Comparison of ENCODE assay signal across 10 mouse cellular contexts in the genomic region with DNA sequence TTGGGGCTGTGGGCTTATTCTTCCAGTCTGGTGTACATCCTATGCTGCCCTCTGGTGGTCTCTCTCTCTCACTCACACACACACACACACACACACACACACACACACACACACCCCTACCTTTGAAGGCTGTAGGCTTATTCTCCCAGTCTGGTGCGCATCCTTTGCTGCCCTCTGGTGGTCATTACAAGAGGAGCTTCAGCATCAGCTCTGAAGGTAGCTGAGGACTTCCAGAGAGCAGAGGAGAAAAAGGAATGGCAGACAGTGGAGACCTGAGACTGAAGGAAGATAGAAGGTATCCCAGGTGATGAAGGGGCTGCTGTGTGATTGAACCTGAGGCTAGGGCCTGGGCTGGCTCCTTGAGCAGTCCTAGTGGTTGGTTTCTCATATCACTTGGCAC. TPM values are rescaled to one million over a fixed set of nuclear protein-coding genes. Genes with fewer than 3 reads are reported as not detected.
DNase-seq lines count a peak whose midpoint lies in the region; ATAC-seq and TF ChIP-seq lines count a peak whose summit lies in the region.
"Had no signal": no experiment of that assay in that cellular context is flagged by ENCODE, and none has a peak within 500 bp of the region (broad histone marks: within the 10 kb centered on the region; RNA-seq: fewer than 3 reads in every experiment).

No protein-coding gene starts in this region.

- H3K36me3 ChIP-seq in liver, embryonic 14.5 days (replicated peaks; ENCODE audit: control insufficient read depth, insufficient read depth, low read depth), result peaks cover 6% of the 10 kb centered on the region
- H3K36me3 ChIP-seq in splenic B cell, adult 2 months (ENCODE audit: control insufficient read depth, insufficient read depth, low read length, poor library complexity, severe bottlenecking), result peaks cover under 1% of the 10 kb centered on the region; the same call in 1 of the 2 replicates

- no peak for TF ChIP-seq POLR2A in bone marrow, adult 2 months (IDR thresholded peaks at IDR 0.05; ENCODE audit: borderline replicate concordance, control insufficient read depth, low read depth, low read length)

- peak; percentile 50 to 78 for DNase-seq in adrenal gland, postnatal 36 days
- DNase-seq in adrenal gland, adult 8-10 months, result no peak
- DNase-seq in left cerebral cortex, postnatal 10 days (ENCODE audit: extremely low spot score in 1 of 2, low spot score in 2 of 2), result peak; percentile 55 to 76
- no peak for DNase-seq in left cerebral cortex, adult 8-10 months (ENCODE audit: low spot score in 2 of 2)
- DNase-seq in forelimb bud, embryonic 11.5 days (ENCODE audit: low read depth, low spot score), result peak; percentile 52
- DNase-seq in liver, embryonic 14.5 days (ENCODE audit: low read depth in 3 of 3, low spot score in 3 of 3), result peak; percentile 74 to 80 (median 74)
- peak; percentile 66 for DNase-seq in splenic B cell, adult 2 months (ENCODE audit: low read depth, low spot score)

- TF ChIP-seq CTCF in bone marrow, adult 2 months (IDR thresholded peaks at IDR 0.05; ENCODE audit: control insufficient read depth, insufficient read depth, low read length), result peak; percentile 84
- peak; percentile 99 for TF ChIP-seq CTCF in liver, embryonic 14.5 days (IDR thresholded peaks at IDR 0.05; ENCODE audit: low read depth)

- H3K27me3 ChIP-seq in liver, embryonic 14.5 days (ENCODE audit: control insufficient read depth, insufficient read depth, low read length), result no peaks in the 10 kb centered on the region
- H3K27me3 ChIP-seq in splenic B cell, adult 2 months (ENCODE audit: control insufficient read depth, insufficient read depth, low read length, poor library complexity, severe bottlenecking), result no peaks in the 10 kb centered on the region
- H3K27me3 ChIP-seq: Patski had no signal

- H3K4me1 ChIP-seq in bone marrow, adult 2 months (ENCODE audit: control insufficient read depth, insufficient read depth, low read length), result no peaks in the 10 kb centered on the region; the same call in 1 of the 2 replicates
- peaks cover 40 to 43% of the 10 kb centered on the region in 2 experiments for H3K4me1 ChIP-seq in liver, embryonic 14.5 days (replicated peaks; ENCODE audit: control insufficient read depth in 2 of 2, insufficient read depth in 2 of 2, low read length in 1 of 2)

- peak overlapping the region; percentile 44 for H3K4me3 ChIP-seq in bone marrow, adult 2 months (replicated peaks; ENCODE audit: control insufficient read depth, low read depth, low read length)
- peak overlapping the region; percentile 23 to 46 for H3K4me3 ChIP-seq in liver, embryonic 14.5 days (ENCODE audit: insufficient read depth in 1 of 2, low read depth in 2 of 2, low read length in 2 of 2)
- H3K4me3 ChIP-seq: myocyte had no signal

- no peaks in the 10 kb centered on the region for H3K9me3 ChIP-seq in liver, embryonic 14.5 days (ENCODE audit: control insufficient read depth, low read length)

- TF ChIP-seq EP300 in liver, embryonic 14.5 days (IDR thresholded peaks at IDR 0.05; ENCODE audit: low read depth), result no peak

- peak overlapping the region; percentile 47 for H3K9ac ChIP-seq in liver, embryonic 14.5 days (replicated peaks)

- ATAC-seq in liver, embryonic 14.5 days (ENCODE audit: insufficient read depth), result peak; percentile 67
- ATAC-seq: Patski had no signal

- intact Hi-C loops in left cerebral cortex, postnatal 10 days (cut with DNase I), result no loop called here

- peak overlapping the region; percentile 84 for H3K27ac ChIP-seq in bone marrow, adult 2 months (ENCODE audit: control insufficient read depth, insufficient read depth, low read depth, low read length, poor library complexity)
- H3K27ac ChIP-seq in liver, embryonic 14.5 days, result peak overlapping the region; percentile 98

- WGBS in bone marrow, adult 2 months, result 61% methylated on average over 1 of the region's 1 CpGs
- 55% methylated on average over 1 of the region's 1 CpGs for WGBS in liver, embryonic 14.5 days (ENCODE audit: insufficient replicate concordance)

- H3K4me2 ChIP-seq in liver, embryonic 14.5 days (ENCODE audit: low read depth), result peak overlapping the region; percentile 59

RNA-seq across cellular contexts. Expression of a gene that starts 14.1 kb away (rescaled TPM):
- 100 to 1,000 TPM; 104 TPM for total RNA-seq in adrenal gland, postnatal 36 days (2021)
- 100 to 1,000 TPM; 122 to 168 (median 148) TPM for total RNA-seq in adrenal gland, adult 8-10 months (2022)
- total RNA-seq in left cerebral cortex, postnatal 10 days (2021), result 10 to 100 TPM; 34.2 to 34.9 TPM
- 10 to 100 TPM; 43.9 to 53.4 (median 47.6) TPM for total RNA-seq in left cerebral cortex, adult 8-10 months (2022)
- polyA plus RNA-seq in bone marrow, adult 2 months (2011; ENCODE audit: insufficient read depth, insufficient read length, low replicate concordance, missing spikeins), result 45.8 and 74.0 TPM in 2 replicates
- polyA plus RNA-seq in liver, embryonic 14.5 days (2012; rRNA removed), result 52.2 and 61.5 TPM in 2 replicates
- 25.6 and 32.9 TPM in 2 replicates for polyA plus RNA-seq in liver, embryonic 14.5 days (2014; fragmentation: Nextera tagmentation; extraction: Ambion mirVana)

RNA-seq across cellular contexts. Expression of a gene that starts 17.6 kb away (rescaled TPM):
- 10 to 100 TPM; 28.9 to 40.1 TPM for total RNA-seq in adrenal gland, postnatal 36 days (2021)
- total RNA-seq in adrenal gland, adult 8-10 months (2022), result 10 to 100 TPM; 26.9 to 51.6 (median 35.2) TPM
- 1 to 10 TPM; 6.1 to 6.5 TPM for total RNA-seq in left cerebral cortex, postnatal 10 days (2021)
- 1 to 10 TPM; 4.0 to 9.0 (median 4.6) TPM for total RNA-seq in left cerebral cortex, adult 8-10 months (2022)
- 78.2 and 120 TPM in 2 replicates for polyA plus RNA-seq in bone marrow, adult 2 months (2011; ENCODE audit: insufficient read depth, insufficient read length, low replicate concordance, missing spikeins)
- 99.2 and 113 TPM in 2 replicates for polyA plus RNA-seq in liver, embryonic 14.5 days (2012; rRNA removed)
- 142 and 167 TPM in 2 replicates for polyA plus RNA-seq in liver, embryonic 14.5 days (2014; fragmentation: Nextera tagmentation; extraction: Ambion mirVana)

RNA-seq across cellular contexts. Expression of a gene that starts 41.3 kb away (rescaled TPM):
- total RNA-seq in adrenal gland, postnatal 36 days (2021), result 10 to 100 TPM; 34.6 to 61.1 TPM
- 100 to 1,000 TPM in 2 of 4 experiments, 10 to 100 TPM in 2; 40.6 to 123 (median 83.0) TPM for total RNA-seq in adrenal gland, adult 8-10 months (2022)
- total RNA-seq in left cerebral cortex, postnatal 10 days (2021), result 100 to 1,000 TPM; 291 to 304 TPM
- 100 to 1,000 TPM; 190 to 207 (median 195) TPM for total RNA-seq in left cerebral cortex, adult 8-10 months (2022)
- 2.5 and 2.6 TPM in 2 replicates for polyA plus RNA-seq in bone marrow, adult 2 months (2011; ENCODE audit: insufficient read depth, insufficient read length, low replicate concordance, missing spikeins)
- 1.9 and 3.1 TPM in 2 replicates for polyA plus RNA-seq in liver, embryonic 14.5 days (2012; rRNA removed)
- polyA plus RNA-seq in liver, embryonic 14.5 days (2014; fragmentation: Nextera tagmentation; extraction: Ambion mirVana), result 0.59 and 1.2 TPM in 2 replicates

Comparison
In these comparisons a context has a peak if more than half of its experiments do, and no peak if none do; other contexts are left out.
1. DNase-seq: peak in adrenal gland, postnatal 36 days (2 of 2), left cerebral cortex, postnatal 10 days (2 of 2), forelimb bud, embryonic 11.5 days (single experiment), liver, embryonic 14.5 days (3 of 3) and splenic B cell, adult 2 months (single experiment); none in adrenal gland, adult 8-10 months (single experiment) and left cerebral cortex, adult 8-10 months (0 of 2).